Mouse (Mus musculus): ENCODE results near the gene Naaa. TPM values are rescaled to one million over a fixed set of nuclear protein-coding genes. Genes with fewer than 3 reads are reported as not detected.

The Naaa gene
- polyA plus RNA-seq, 1 experiment from 2014 or later: 8.8 TPM

GRCm38 (mm10) chr5:92282571-92282970 is 4.6 kb upstream of the Naaa start:
- H3K27me3 ChIP-seq (replicated peaks; ENCODE audit: control insufficient read depth, insufficient read depth, low read length): no peaks in the 10 kb centered on the region
- no peak overlapping the region for H3K4me2 ChIP-seq (ENCODE audit: low read length)
- H3K9me3 ChIP-seq (replicated peaks; ENCODE audit: control insufficient read depth, low read length): no peaks in the 10 kb centered on the region
- peaks cover 20% of the 10 kb centered on the region for H3K36me3 ChIP-seq (ENCODE audit: control insufficient read depth, insufficient read depth, low read length)
- H3K4me3 ChIP-seq (ENCODE audit: low read depth, low read length): no peak overlapping the region
- H3K9ac ChIP-seq (ENCODE audit: low read length): no peak overlapping the region
- 82% methylated on average over 4 of the region's 4 CpGs for WGBS
- DNase-seq (ENCODE audit: low spot score): no peak
- no peak for ATAC-seq
- H3K27ac ChIP-seq (ENCODE audit: low read depth, low read length): no peak overlapping the region
- no peaks in the 10 kb centered on the region for H3K4me1 ChIP-seq (ENCODE audit: control insufficient read depth, insufficient read depth, low read length)

DNA sequence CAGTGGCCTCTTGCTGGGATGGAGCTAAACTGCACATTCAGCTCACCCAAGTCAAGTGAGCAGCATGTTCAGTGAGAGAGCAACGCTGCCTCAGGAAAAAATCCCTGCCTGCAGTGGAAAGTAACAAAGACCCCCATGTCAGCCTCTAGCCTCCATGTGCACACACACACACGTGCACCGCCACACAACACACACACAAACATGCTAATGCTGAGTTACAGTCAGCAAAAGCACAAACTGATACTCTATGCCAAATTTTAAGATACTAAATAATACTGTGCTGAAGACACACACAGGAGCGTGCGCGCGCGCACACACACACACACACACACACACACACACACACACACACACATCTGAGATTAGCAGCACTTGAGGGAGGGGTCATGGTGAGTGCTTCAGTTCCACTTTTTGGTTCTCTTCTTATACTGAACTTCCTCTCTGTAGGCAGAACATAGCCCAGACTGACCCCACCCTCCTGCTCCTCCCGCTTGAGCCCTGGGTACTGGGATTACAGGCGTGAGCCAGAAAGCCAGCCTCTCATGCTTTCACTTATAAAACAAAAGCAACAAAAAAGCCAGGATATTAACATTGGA is 1.1 kb upstream of the Naaa start:
- Histone ChIP-seq H3K9ac (ENCODE audit: low read length) (no peak overlapping the region), H3K4me1 (ENCODE audit: control insufficient read depth, insufficient read depth, low read length) (no peaks in the 10 kb centered on the region), H3K4me3 (ENCODE audit: low read depth, low read length) (no peak overlapping the region), H3K9me3 (replicated peaks; ENCODE audit: control insufficient read depth, low read length) (no peaks in the 10 kb centered on the region), H3K27me3 (replicated peaks; ENCODE audit: control insufficient read depth, insufficient read depth, low read length) (no peaks in the 10 kb centered on the region), H3K27ac (ENCODE audit: low read depth, low read length) (no peak overlapping the region), H3K36me3 (ENCODE audit: control insufficient read depth, insufficient read depth, low read length) (no peaks in the 10 kb centered on the region), H3K4me2 (ENCODE audit: low read length) (no peak overlapping the region)
- ATAC-seq (no peak), DNase-seq (ENCODE audit: low spot score) (no peak)
- 84% methylated on average over 10 of the region's 10 CpGs for WGBS

DNA sequence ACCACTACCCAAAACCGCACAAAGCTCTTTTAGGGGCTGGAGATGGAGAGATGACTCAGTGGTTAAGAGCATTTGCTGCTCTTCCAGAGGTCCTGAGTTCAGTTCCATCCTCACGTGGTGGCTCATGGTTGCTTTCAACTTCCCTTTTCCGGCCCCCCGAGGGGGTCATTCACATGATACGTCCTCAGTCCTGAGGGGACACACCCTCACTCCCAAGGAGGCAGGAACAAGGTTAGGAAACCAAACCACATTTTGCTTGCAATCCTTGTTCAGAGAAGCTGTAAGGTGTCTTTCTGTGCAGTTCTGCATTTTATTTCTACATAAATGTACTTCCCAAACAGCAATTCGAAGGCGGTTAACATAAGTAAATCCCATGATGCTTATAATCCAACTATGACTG is 7.5 kb downstream of the Naaa start:
- WGBS: 88% methylated on average over 7 of the region's 7 CpGs
- Histone ChIP-seq H3K36me3 (ENCODE audit: control insufficient read depth, insufficient read depth, low read length) (no peaks in the 10 kb centered on the region), H3K27ac (ENCODE audit: low read depth, low read length) (no peak overlapping the region), H3K9ac (ENCODE audit: low read length) (no peak overlapping the region), H3K4me2 (ENCODE audit: low read length) (no peak overlapping the region), H3K4me1 (ENCODE audit: control insufficient read depth, insufficient read depth, low read length) (no peaks in the 10 kb centered on the region), H3K4me3 (ENCODE audit: low read depth, low read length) (no peak overlapping the region), H3K27me3 (replicated peaks; ENCODE audit: control insufficient read depth, insufficient read depth, low read length) (no peaks in the 10 kb centered on the region), H3K9me3 (replicated peaks; ENCODE audit: control insufficient read depth, low read length) (no peaks in the 10 kb centered on the region)
- ATAC-seq (no peak), DNase-seq (ENCODE audit: low spot score) (no peak)

DNA sequence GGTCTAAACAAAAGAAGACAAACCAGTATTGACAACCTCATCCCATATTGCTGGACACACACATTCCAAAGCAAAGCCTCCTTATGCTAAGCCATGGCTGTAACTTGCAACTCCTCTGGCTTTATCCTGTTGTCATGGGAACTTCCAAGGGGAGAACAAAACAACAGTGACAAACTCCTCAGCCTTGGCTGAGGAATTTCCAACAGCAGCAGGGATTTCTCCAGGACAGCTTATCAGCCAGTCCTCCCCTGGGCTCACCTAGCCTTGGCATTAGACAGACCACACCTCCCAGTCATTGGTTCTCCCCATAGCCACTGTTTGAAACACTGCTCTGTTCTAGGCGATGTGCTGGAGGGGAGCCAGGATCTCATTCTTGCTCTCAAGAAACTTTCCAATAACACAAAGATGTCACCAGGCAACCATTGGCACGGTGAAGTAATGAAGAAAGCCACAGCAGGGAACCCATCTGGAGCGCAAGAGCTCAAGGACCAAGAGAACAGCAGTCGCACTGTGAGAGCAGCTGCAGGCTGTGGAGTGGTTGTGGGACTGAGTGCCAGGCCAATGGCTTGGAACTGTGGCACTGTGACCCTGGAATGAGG is 14.1 kb downstream of the Naaa start:
- H3K36me3 ChIP-seq (ENCODE audit: control insufficient read depth, insufficient read depth, low read length): no peaks in the 10 kb centered on the region
- no peak overlapping the region for H3K4me2 ChIP-seq (ENCODE audit: low read length)
- H3K9me3 ChIP-seq (replicated peaks; ENCODE audit: control insufficient read depth, low read length): no peaks in the 10 kb centered on the region
- 0 out of 2 replicates have a peak overlapping the region, but pooled peaks have one; percentile 50 for H3K27ac ChIP-seq (ENCODE audit: low read depth, low read length)
- ATAC-seq: peak; percentile 89
- H3K4me1 ChIP-seq (ENCODE audit: control insufficient read depth, insufficient read depth, low read length): no peaks in the 10 kb centered on the region
- H3K4me3 ChIP-seq (ENCODE audit: low read depth, low read length): no peak overlapping the region
- no peak overlapping the region for H3K9ac ChIP-seq (ENCODE audit: low read length)
- DNase-seq (ENCODE audit: low spot score): peak; percentile 87
- H3K27me3 ChIP-seq (replicated peaks; ENCODE audit: control insufficient read depth, insufficient read depth, low read length): no peaks in the 10 kb centered on the region
- WGBS: 5% methylated on average over 4 of the region's 4 CpGs

GRCm38 (mm10) chr5:92262646-92263045 is 15.3 kb downstream of the Naaa start:
- Histone ChIP-seq H3K4me3 (ENCODE audit: low read depth, low read length) (no peak overlapping the region), H3K4me1 (ENCODE audit: control insufficient read depth, insufficient read depth, low read length) (no peaks in the 10 kb centered on the region), H3K36me3 (ENCODE audit: control insufficient read depth, insufficient read depth, low read length) (no peaks in the 10 kb centered on the region), H3K27me3 (replicated peaks; ENCODE audit: control insufficient read depth, insufficient read depth, low read length) (no peaks in the 10 kb centered on the region), H3K27ac (ENCODE audit: low read depth, low read length) (no peak overlapping the region), H3K9ac (ENCODE audit: low read length) (no peak overlapping the region), H3K9me3 (replicated peaks; ENCODE audit: control insufficient read depth, low read length) (no peaks in the 10 kb centered on the region), H3K4me2 (ENCODE audit: low read length) (no peak overlapping the region)
- DNase-seq (ENCODE audit: low spot score): no peak
- ATAC-seq: no peak
- 92% methylated on average over 8 of the region's 8 CpGs for WGBS

- DNase-seq (ENCODE audit: low spot score): no peak
- no peaks in the 10 kb centered on the region for H3K9me3 ChIP-seq (replicated peaks; ENCODE audit: control insufficient read depth, low read length)
- no peaks in the 10 kb centered on the region for H3K27me3 ChIP-seq (replicated peaks; ENCODE audit: control insufficient read depth, insufficient read depth, low read length)
- H3K36me3 ChIP-seq (ENCODE audit: control insufficient read depth, insufficient read depth, low read length): no peaks in the 10 kb centered on the region
- H3K27ac ChIP-seq (ENCODE audit: low read depth, low read length): no peak within 1 kb of the TSS
- WGBS: 7% methylated on average over 6 of the region's 6 CpGs
- H3K4me3 ChIP-seq (ENCODE audit: low read depth, low read length): no peak within 1 kb of the TSS
- H3K4me1 ChIP-seq (ENCODE audit: control insufficient read depth, insufficient read depth, low read length): no peaks in the 10 kb centered on the region
- ATAC-seq: no peak
- no peak within 1 kb of the TSS for H3K4me2 ChIP-seq (ENCODE audit: low read length)
- H3K9ac ChIP-seq (ENCODE audit: low read length): no peak within 1 kb of the TSS
Observed at GRCm38 (mm10) chr5:92256218-92256617, 21.8 kb downstream of the Naaa start, which contains the start of gene Ppef2. TSS of gene Ppef2 (minus strand) at chr5:92256278.

DNA sequence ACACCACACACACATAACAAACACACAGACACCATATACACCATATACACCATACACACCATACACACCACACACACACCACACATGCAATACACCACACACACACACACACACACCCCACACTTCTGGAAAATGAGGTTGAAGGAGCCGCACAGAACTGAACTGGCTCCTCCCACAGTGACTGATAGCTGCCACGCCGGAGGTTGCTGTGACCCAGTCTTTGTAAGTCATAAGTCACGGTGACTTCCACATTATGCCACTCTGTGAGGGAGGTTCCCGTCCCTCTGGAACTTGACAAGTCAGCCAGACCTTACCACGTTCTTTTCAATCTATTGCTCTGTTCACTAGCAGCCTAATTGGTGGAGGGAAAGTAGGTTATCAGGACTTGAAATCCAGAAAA is 23.5 kb downstream of the Naaa start:
- Histone ChIP-seq H3K36me3 (ENCODE audit: control insufficient read depth, insufficient read depth, low read length) (no peaks in the 10 kb centered on the region), H3K4me3 (ENCODE audit: low read depth, low read length) (no peak overlapping the region), H3K9me3 (replicated peaks; ENCODE audit: control insufficient read depth, low read length) (no peaks in the 10 kb centered on the region), H3K9ac (ENCODE audit: low read length) (no peak overlapping the region), H3K27ac (ENCODE audit: low read depth, low read length) (no peak overlapping the region), H3K4me1 (ENCODE audit: control insufficient read depth, insufficient read depth, low read length) (no peaks in the 10 kb centered on the region), H3K27me3 (replicated peaks; ENCODE audit: control insufficient read depth, insufficient read depth, low read length) (no peaks in the 10 kb centered on the region), H3K4me2 (ENCODE audit: low read length) (no peak overlapping the region)
- 79% methylated on average over 6 of the region's 6 CpGs for WGBS
- DNase-seq (ENCODE audit: low spot score) (no peak), ATAC-seq (no peak)

- 19% methylated on average over 18 of the region's 18 CpGs for WGBS
- DNase-seq (ENCODE audit: low spot score) (peak; percentile 53), ATAC-seq (peak; percentile 76)
- Histone ChIP-seq H3K9me3 (replicated peaks; ENCODE audit: control insufficient read depth, low read length) (no peaks in the 10 kb centered on the region), H3K9ac (ENCODE audit: low read length) (no peak overlapping the region), H3K27ac (ENCODE audit: low read depth, low read length) (no peak overlapping the region), H3K4me3 (ENCODE audit: low read depth, low read length) (no peak overlapping the region), H3K27me3 (replicated peaks; ENCODE audit: control insufficient read depth, insufficient read depth, low read length) (no peaks in the 10 kb centered on the region), H3K36me3 (ENCODE audit: control insufficient read depth, insufficient read depth, low read length) (no peaks in the 10 kb centered on the region), H3K4me2 (ENCODE audit: low read length) (peak overlapping the region; percentile 30), H3K4me1 (ENCODE audit: control insufficient read depth, insufficient read depth, low read length) (no peaks in the 10 kb centered on the region)
Observed at GRCm38 (mm10) chr5:92252797-92253343, 25.1 kb downstream of the Naaa start.

DNA sequence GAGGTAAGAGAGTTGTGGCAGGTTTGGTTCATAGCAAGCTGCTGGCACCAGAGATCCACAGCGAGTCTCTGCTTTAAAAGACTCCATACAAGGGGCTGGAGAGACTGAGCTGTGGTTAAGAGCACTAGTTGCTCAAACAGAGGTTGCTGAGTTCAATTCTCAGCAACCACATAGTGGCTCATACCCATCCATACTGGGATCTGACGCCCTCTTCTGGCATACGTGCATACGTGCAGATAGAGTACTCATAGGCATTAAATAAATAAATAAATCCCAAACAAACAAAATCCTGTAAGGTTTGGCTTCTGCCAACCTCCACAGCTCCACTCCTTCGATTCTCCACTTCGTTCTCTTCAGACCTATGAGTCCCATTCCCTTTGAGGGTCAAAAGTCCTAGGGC is 25.9 kb downstream of the Naaa start:
- no peak for ATAC-seq
- no peak overlapping the region for H3K9ac ChIP-seq (ENCODE audit: low read length)
- H3K9me3 ChIP-seq (replicated peaks; ENCODE audit: control insufficient read depth, low read length): no peaks in the 10 kb centered on the region
- H3K4me3 ChIP-seq (ENCODE audit: low read depth, low read length): no peak overlapping the region
- no peaks in the 10 kb centered on the region for H3K27me3 ChIP-seq (replicated peaks; ENCODE audit: control insufficient read depth, insufficient read depth, low read length)
- no peak overlapping the region for H3K4me2 ChIP-seq (ENCODE audit: low read length)
- DNase-seq (ENCODE audit: low spot score): no peak
- no peaks in the 10 kb centered on the region for H3K4me1 ChIP-seq (ENCODE audit: control insufficient read depth, insufficient read depth, low read length)
- 92% methylated on average over 6 of the region's 6 CpGs for WGBS
- H3K27ac ChIP-seq (ENCODE audit: low read depth, low read length): no peak overlapping the region
- no peaks in the 10 kb centered on the region for H3K36me3 ChIP-seq (ENCODE audit: control insufficient read depth, insufficient read depth, low read length)

All from forebrain, embryonic 14.5 days (tissue).